ENCODE assay signal across 9 mouse cellular contexts in the genomic region with DNA sequence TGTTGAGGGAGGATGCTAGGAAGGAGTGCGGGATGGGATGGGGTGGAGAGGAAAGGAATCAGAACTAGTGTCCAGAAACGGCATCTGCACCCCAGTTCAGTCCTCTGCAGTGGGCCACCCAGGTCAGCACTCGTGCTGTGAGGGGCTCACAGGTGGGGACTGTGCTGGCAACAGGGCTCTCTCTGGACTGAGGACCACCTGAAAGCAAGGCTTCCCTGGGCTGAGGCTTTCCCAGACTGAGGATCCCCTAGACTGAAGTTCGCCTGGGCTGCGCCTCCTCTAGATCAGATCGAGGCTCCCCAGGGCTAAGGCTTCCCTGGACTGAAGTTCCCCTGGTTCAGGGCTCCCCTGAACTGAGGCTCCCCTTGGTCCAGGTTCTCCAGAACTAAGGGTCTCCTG. TPM values are rescaled to one million over a fixed set of nuclear protein-coding genes. Genes with fewer than 3 reads are reported as not detected.
DNase-seq lines count a peak whose midpoint lies in the region; ATAC-seq and TF ChIP-seq lines count a peak whose summit lies in the region.
"Had no signal": no experiment of that assay in that cellular context is flagged by ENCODE, and none has a peak within 500 bp of the region (broad histone marks: within the 10 kb centered on the region; RNA-seq: fewer than 3 reads in every experiment).

No protein-coding gene starts in this region.

- TF ChIP-seq EP300 in heart, postnatal 0 days (IDR thresholded peaks at IDR 0.05; ENCODE audit: low read depth): no peak

- DNase-seq in heart, postnatal 0 days (ENCODE audit: low spot score): no peak
- no peak for DNase-seq in heart, postnatal 14 days
- DNase-seq in embryonic facial prominence, embryonic 11.5 days (ENCODE audit: low spot score): no peak
- no peak for DNase-seq in neural tube, embryonic 11.5 days (ENCODE audit: low spot score)
- no peak for DNase-seq in thymus, postnatal 0 days (ENCODE audit: low spot score)
- no peak for DNase-seq in spleen, adult 18-20 months
- no peak for DNase-seq in layer of hippocampus, adult 9-11 months

- H3K4me2 ChIP-seq in heart, postnatal 0 days (ENCODE audit: low read depth, low read length): no peak overlapping the region
- peak overlapping the region; percentile 81 for H3K4me2 ChIP-seq in embryonic facial prominence, embryonic 11.5 days (ENCODE audit: low read depth, low read length)
- peak overlapping the region; percentile 75 for H3K4me2 ChIP-seq in hindbrain, embryonic 16.5 days (ENCODE audit: low read length)
- peak overlapping the region; percentile 60 for H3K4me2 ChIP-seq in neural tube, embryonic 11.5 days (ENCODE audit: low read depth)

- no peaks in the 10 kb centered on the region for H3K9me3 ChIP-seq in heart, postnatal 0 days (replicated peaks; ENCODE audit: control insufficient read depth, low read length)
- H3K9me3 ChIP-seq in embryonic facial prominence, embryonic 11.5 days (replicated peaks; ENCODE audit: control insufficient read depth, low read length): no peaks in the 10 kb centered on the region
- H3K9me3 ChIP-seq in hindbrain, embryonic 16.5 days (ENCODE audit: control insufficient read depth, low read length): no peaks in the 10 kb centered on the region
- no peaks in the 10 kb centered on the region for H3K9me3 ChIP-seq in neural tube, embryonic 11.5 days (ENCODE audit: control insufficient read depth, low read length)

- 5% methylated on average over 6 of the region's 6 CpGs for WGBS in heart, postnatal 0 days
- 1% methylated on average over 6 of the region's 6 CpGs for WGBS in embryonic facial prominence, embryonic 11.5 days
- WGBS in hindbrain, embryonic 16.5 days: 4% methylated on average over 5 of the region's 6 CpGs
- WGBS in neural tube, embryonic 11.5 days: 0% methylated on average over 6 of the region's 6 CpGs

- intact Hi-C loops in heart, postnatal 14 days (cut with DNase I): no loop called here

- no peaks in the 10 kb centered on the region for H3K4me1 ChIP-seq in heart, postnatal 0 days (ENCODE audit: control insufficient read depth, insufficient read depth)
- H3K4me1 ChIP-seq in embryonic facial prominence, embryonic 11.5 days (ENCODE audit: control insufficient read depth, insufficient read depth, low read length): no peaks in the 10 kb centered on the region; the same call in 1 of the 2 replicates
- H3K4me1 ChIP-seq in hindbrain, embryonic 16.5 days (ENCODE audit: control insufficient read depth, insufficient read depth, low read depth, low read length): peaks cover 8% of the 10 kb centered on the region
- peaks cover 7% of the 10 kb centered on the region for H3K4me1 ChIP-seq in neural tube, embryonic 11.5 days (ENCODE audit: control insufficient read depth, insufficient read depth, low read length)

- 0 out of 2 replicates have a peak overlapping the region, but pooled peaks have one; percentile 24 for H3K4me3 ChIP-seq in heart, postnatal 0 days (ENCODE audit: low read depth, low read length)
- H3K4me3 ChIP-seq in embryonic facial prominence, embryonic 11.5 days (ENCODE audit: low read depth, low read length): peak overlapping the region; percentile 36
- peak overlapping the region; percentile 45 for H3K4me3 ChIP-seq in hindbrain, embryonic 16.5 days (ENCODE audit: low read length)
- H3K4me3 ChIP-seq in neural tube, embryonic 11.5 days (ENCODE audit: low read depth, low read length): peak overlapping the region; percentile 40

- H3K27me3 ChIP-seq in heart, postnatal 0 days (ENCODE audit: control insufficient read depth, insufficient read depth, low read length): peaks cover 65% of the 10 kb centered on the region
- peaks cover 38% of the 10 kb centered on the region for H3K27me3 ChIP-seq in embryonic facial prominence, embryonic 11.5 days (ENCODE audit: control insufficient read depth, insufficient read depth, low read length)
- peaks cover 44% of the 10 kb centered on the region for H3K27me3 ChIP-seq in hindbrain, embryonic 16.5 days (replicated peaks; ENCODE audit: control insufficient read depth, insufficient read depth, low read length)
- H3K27me3 ChIP-seq in neural tube, embryonic 11.5 days (ENCODE audit: control insufficient read depth, insufficient read depth, low read length): peaks cover 75% of the 10 kb centered on the region

- no peak overlapping the region for H3K9ac ChIP-seq in heart, postnatal 0 days (replicated peaks; ENCODE audit: low read depth, low read length)
- peak overlapping the region; percentile 37; the same call in 1 of the 2 replicates for H3K9ac ChIP-seq in embryonic facial prominence, embryonic 11.5 days (replicated peaks; ENCODE audit: low read length)
- peak overlapping the region; percentile 56 for H3K9ac ChIP-seq in hindbrain, embryonic 16.5 days (ENCODE audit: low read depth, low read length)
- peak overlapping the region; percentile 39; the same call in 1 of the 2 replicates for H3K9ac ChIP-seq in neural tube, embryonic 11.5 days (ENCODE audit: low read length)

- H3K36me3 ChIP-seq in heart, postnatal 0 days (replicated peaks; ENCODE audit: control insufficient read depth, insufficient read depth, low read length): no peaks in the 10 kb centered on the region
- no peaks in the 10 kb centered on the region for H3K36me3 ChIP-seq in embryonic facial prominence, embryonic 11.5 days (replicated peaks; ENCODE audit: control insufficient read depth, insufficient read depth, low read depth, low read length)
- H3K36me3 ChIP-seq in hindbrain, embryonic 16.5 days (ENCODE audit: control insufficient read depth, insufficient read depth, low read length): no peaks in the 10 kb centered on the region
- H3K36me3 ChIP-seq in neural tube, embryonic 11.5 days (ENCODE audit: control insufficient read depth, insufficient read depth, low read length): no peaks in the 10 kb centered on the region

- no peak for ATAC-seq in heart, postnatal 0 days (ENCODE audit: insufficient read depth, low read depth)
- peak; percentile 65; the same call in 1 of the 2 replicates for ATAC-seq in embryonic facial prominence, embryonic 11.5 days (replicated peaks; ENCODE audit: insufficient number of reproducible peaks, low FRiP score, low TSS enrichment, low read depth)
- 0 out of 2 replicates have a peak, but pooled peaks have one; percentile 20 for ATAC-seq in hindbrain, embryonic 16.5 days
- ATAC-seq in neural tube, embryonic 11.5 days (ENCODE audit: insufficient read depth, low FRiP score, low TSS enrichment): peak; percentile 58

- no peak overlapping the region for H3K27ac ChIP-seq in heart, postnatal 0 days (ENCODE audit: low read depth)
- H3K27ac ChIP-seq in embryonic facial prominence, embryonic 11.5 days (replicated peaks; ENCODE audit: low read depth, low read length): no peak overlapping the region
- no peak overlapping the region for H3K27ac ChIP-seq in hindbrain, embryonic 16.5 days (ENCODE audit: low read depth, low read length)
- no peak overlapping the region for H3K27ac ChIP-seq in neural tube, embryonic 11.5 days (ENCODE audit: low read depth, low read length)

- TF ChIP-seq CTCF in heart, postnatal 0 days (IDR thresholded peaks at IDR 0.05; ENCODE audit: low read depth): no peak

RNA-seq across cellular contexts. Expression of a gene that starts 1.9 kb away (rescaled TPM):
- total RNA-seq in heart, postnatal 0 days (2014; rRNA removed; ENCODE audit: low replicate concordance): not detected in 2 replicates
- polyA plus RNA-seq in heart, postnatal 0 days (2015; fragmentation: Nextera tagmentation; extraction: Ambion mirVana): not detected in 2 replicates
- total RNA-seq in heart, postnatal 14 days (2021): not detected
- 0.46 and 0.66 TPM in 2 replicates for polyA plus RNA-seq in embryonic facial prominence, embryonic 11.5 days (2014; fragmentation: Nextera tagmentation; extraction: Ambion mirVana)
- polyA plus RNA-seq in hindbrain, embryonic 16.5 days (2015; fragmentation: Nextera tagmentation; extraction: Ambion mirVana): 11.1 and 15.1 TPM in 2 replicates
- polyA plus RNA-seq in neural tube, embryonic 11.5 days (2014; fragmentation: Nextera tagmentation; extraction: Ambion mirVana): 8.5 and 10.2 TPM in 2 replicates
- 4.0 and 5.2 TPM in 2 replicates for polyA plus RNA-seq in thymus, postnatal 0 days (2015; fragmentation: Nextera tagmentation; extraction: Ambion mirVana)
- total RNA-seq: monocyte, adult 5-6 weeks had no signal
